Mouse (Mus musculus) megakaryocyte, embryonic 14.5 days (primary cell): Measurements from ENCODE around the gene Ninj1. TPM values are rescaled to one million over a fixed set of nuclear protein-coding genes. Genes with fewer than 3 reads are reported as not detected.
A peak's percentile ranks its signal among the peaks of the same experiment; 100 is the strongest.

ENCODE experiments used
- H3K27me3 ChIP-seq: replicated peaks from 2 replicates; pipeline ENCODE3; 2012; ENCODE audit warnings: inconsistent platforms
- H3K36me3 ChIP-seq: replicated peaks from 2 replicates; pipeline ENCODE3; 2012; ENCODE audit warnings: low read length, inconsistent platforms, mixed read lengths
- H3K4me1 ChIP-seq: 2 replicates; pipeline ENCODE4 v1.6.1; 2012; ENCODE audit warnings: inconsistent platforms
- H3K4me3 ChIP-seq: replicated peaks from 2 replicates; pipeline ENCODE3; 2012; ENCODE audit warnings: moderate library complexity, mild to moderate bottlenecking, inconsistent platforms
- H3K9me3 ChIP-seq: 2 replicates; pipeline ENCODE4 v1.6.1; 2012; ENCODE audit warnings: inconsistent platforms
- FLI1 ChIP-seq: IDR thresholded peaks from 2 replicates; pipeline ENCODE4 v1.6.1; 2012; ENCODE audit warnings: low read length, inconsistent platforms, mixed read lengths
- GATA1 ChIP-seq: IDR thresholded peaks from 3 replicates; pipeline ENCODE4 v1.6.1; 2012; ENCODE audit warnings: mixed read lengths, low read length, inconsistent platforms, borderline replicate concordance
- polyA plus RNA-seq: library from polyadenylated mRNA; stranded (reverse); fragments of >175 nt; gene quantifications from 2 replicates; pipeline ENCODE4 v1.2.3, GENCODE M21; 2012; ENCODE audit warnings: low replicate concordance; ENCODE audit not compliant: insufficient read depth

The Ninj1 gene
- polyA plus RNA-seq, 1 experiment: 866 TPM

DNA sequence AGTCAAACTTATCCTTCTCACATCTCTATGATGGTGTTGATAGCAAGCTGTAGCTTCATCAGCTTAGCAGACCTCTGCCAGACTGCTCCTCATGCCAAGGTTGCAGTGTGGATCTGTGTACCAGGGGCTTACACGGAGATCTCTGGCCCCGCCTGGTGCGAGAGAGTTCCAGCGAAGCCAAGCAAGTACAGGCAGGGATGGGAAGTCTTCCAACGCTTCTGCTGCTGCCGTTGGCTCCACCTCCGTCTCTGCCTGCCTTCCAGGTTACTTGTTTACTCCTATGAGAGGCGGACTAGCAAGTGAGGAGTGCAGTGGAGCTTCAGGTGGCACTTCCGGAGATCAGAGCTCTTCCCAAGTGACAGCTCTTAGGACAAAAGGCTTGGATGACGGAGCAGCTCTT, 37.0 kb downstream of the Ninj1 start:
- peaks cover 2% of the 10 kb centered on the region for H3K27me3 ChIP-seq
- no peak overlapping the region for H3K4me3 ChIP-seq
- H3K9me3 ChIP-seq: peaks cover 5% of the 10 kb centered on the region; the same call in 1 of the 2 replicates
- H3K4me1 ChIP-seq: peaks cover 37% of the 10 kb centered on the region
- peaks cover 58% of the 10 kb centered on the region for H3K36me3 ChIP-seq
- no peak for TF ChIP-seq FLI1
- no peak for TF ChIP-seq GATA1

- H3K9me3 ChIP-seq: peaks cover 5% of the 10 kb centered on the region; the same call in 1 of the 2 replicates
- H3K4me3 ChIP-seq: no peak overlapping the region
- TF ChIP-seq GATA1 (no peak), FLI1 (no peak)
- peaks cover 2% of the 10 kb centered on the region for H3K27me3 ChIP-seq
- H3K36me3 ChIP-seq: peaks cover 62% of the 10 kb centered on the region
- H3K4me1 ChIP-seq: peaks cover 34% of the 10 kb centered on the region
Measured at GRCm38 (mm10) chr13:49224729-49225128, 37.4 kb downstream of the Ninj1 start.

GRCm38 (mm10) chr13:49225159-49225558, 37.9 kb downstream of the Ninj1 start:
- Histone ChIP-seq H3K36me3 (peaks cover 66% of the 10 kb centered on the region), H3K27me3 (peaks cover 2% of the 10 kb centered on the region), H3K4me3 (no peak overlapping the region), H3K9me3 (peaks cover 5% of the 10 kb centered on the region; the same call in 1 of the 2 replicates), H3K4me1 (peaks cover 35% of the 10 kb centered on the region)
- no peak for TF ChIP-seq FLI1
- no peak for TF ChIP-seq GATA1

- peaks cover 5% of the 10 kb centered on the region; the same call in 1 of the 2 replicates for H3K9me3 ChIP-seq
- peaks cover 2% of the 10 kb centered on the region for H3K27me3 ChIP-seq
- no peak overlapping the region for H3K4me3 ChIP-seq
- peaks cover 35% of the 10 kb centered on the region for H3K4me1 ChIP-seq
- no peak for TF ChIP-seq FLI1
- no peak for TF ChIP-seq GATA1
- H3K36me3 ChIP-seq: peaks cover 71% of the 10 kb centered on the region
Measured at GRCm38 (mm10) chr13:49225633-49226032, 38.3 kb downstream of the Ninj1 start.

DNA sequence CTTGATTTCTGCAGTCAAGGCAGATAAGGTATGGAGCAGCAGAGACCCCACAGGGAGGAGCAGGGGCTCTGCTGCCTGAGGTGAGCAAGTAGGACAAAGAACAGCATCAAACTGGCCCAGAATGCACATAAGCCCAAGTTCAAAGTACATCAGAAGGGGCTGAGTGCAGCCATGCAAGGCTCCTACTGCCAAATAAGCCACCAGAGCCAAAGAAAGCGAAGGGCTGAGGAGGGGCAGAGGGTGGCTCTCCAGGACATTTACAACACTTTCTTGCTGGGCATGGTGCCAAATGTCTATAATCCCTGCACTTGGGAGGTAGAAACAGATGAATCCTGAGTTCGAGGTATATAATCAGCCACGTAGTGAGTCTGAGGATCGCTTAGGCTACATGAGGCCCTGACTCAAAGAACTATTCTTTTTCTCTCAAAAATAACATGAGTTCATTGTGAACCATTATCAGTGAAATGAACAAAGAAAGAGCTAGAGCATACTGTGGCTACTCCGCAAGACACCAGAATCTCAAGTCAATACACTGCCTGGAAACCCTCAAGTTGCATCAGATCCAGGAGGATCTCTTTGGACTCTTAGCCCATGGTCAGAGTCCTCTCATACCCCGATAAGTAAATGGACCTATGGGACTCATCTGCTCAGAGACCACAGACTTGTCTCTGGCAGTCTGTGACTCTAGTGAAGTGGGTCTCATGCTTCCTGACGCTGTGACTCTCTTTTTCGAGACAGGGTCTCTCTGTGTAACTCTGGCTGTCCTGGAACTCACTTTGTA, 46.7 kb downstream of the Ninj1 start:
- Histone ChIP-seq H3K9me3 (0 out of 2 replicates have a peak, but pooled peaks cover 4% of the 10 kb centered on the region), H3K4me1 (peaks cover 81% of the 10 kb centered on the region), H3K36me3 (peaks cover 100% of the 10 kb centered on the region), H3K4me3 (no peak overlapping the region), H3K27me3 (no peaks in the 10 kb centered on the region)
- TF ChIP-seq GATA1 (no peak), FLI1 (no peak)

GRCm38 (mm10) chr13:49234711-49235110, 47.4 kb downstream of the Ninj1 start:
- H3K4me3 ChIP-seq: no peak overlapping the region
- peaks cover 100% of the 10 kb centered on the region for H3K36me3 ChIP-seq
- no peak for TF ChIP-seq GATA1
- no peak for TF ChIP-seq FLI1
- H3K4me1 ChIP-seq: peaks cover 87% of the 10 kb centered on the region
- 0 out of 2 replicates have a peak, but pooled peaks cover 4% of the 10 kb centered on the region for H3K9me3 ChIP-seq
- no peaks in the 10 kb centered on the region for H3K27me3 ChIP-seq

DNA sequence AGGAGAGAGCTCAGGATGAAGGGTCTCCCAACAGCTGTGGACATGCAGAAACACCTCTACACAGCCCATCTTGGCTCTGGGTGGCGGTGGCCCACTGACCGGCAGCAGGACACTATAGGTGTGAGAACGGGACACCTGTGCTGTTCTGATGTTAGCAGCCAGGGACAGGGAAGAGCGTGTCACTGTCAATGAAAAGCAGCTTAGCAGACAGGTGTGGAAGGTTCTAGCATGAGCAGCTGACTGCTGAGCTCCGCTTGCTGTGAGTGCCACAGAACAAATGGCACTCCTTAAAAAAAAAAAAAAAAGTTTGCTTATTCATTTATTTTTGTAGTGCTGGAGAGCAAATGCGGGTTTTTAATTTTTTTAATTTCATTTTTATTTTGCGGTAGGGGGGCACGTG, 50.3 kb downstream of the Ninj1 start:
- Histone ChIP-seq H3K27me3 (no peaks in the 10 kb centered on the region), H3K4me1 (peaks cover 93% of the 10 kb centered on the region), H3K4me3 (no peak overlapping the region), H3K9me3 (0 out of 2 replicates have a peak, but pooled peaks cover 4% of the 10 kb centered on the region), H3K36me3 (peaks cover 97% of the 10 kb centered on the region)
- TF ChIP-seq FLI1 (no peak), GATA1 (no peak)

GRCm38 (mm10) chr13:49238737-49239136, 51.5 kb downstream of the Ninj1 start:
- H3K36me3 ChIP-seq: peaks cover 93% of the 10 kb centered on the region

GRCm38 (mm10) chr13:49242321-49243065, 55.2 kb downstream of the Ninj1 start:
- H3K27me3 ChIP-seq: no peaks in the 10 kb centered on the region
- peak overlapping the region; percentile 91 for H3K4me3 ChIP-seq
- no peaks in the 10 kb centered on the region for H3K9me3 ChIP-seq
- peaks cover 86% of the 10 kb centered on the region for H3K36me3 ChIP-seq
- peaks cover 98% of the 10 kb centered on the region for H3K4me1 ChIP-seq
- TF ChIP-seq FLI1: peak; percentile 80
- peak; percentile 83; the same call in 1 of the 3 replicates for TF ChIP-seq GATA1

More at GRCm38 (mm10) chr13:49238737-49239136, 51.5 kb downstream of the Ninj1 start:
- no peak for TF ChIP-seq GATA1
- TF ChIP-seq FLI1: no peak
- Histone ChIP-seq H3K27me3 (no peaks in the 10 kb centered on the region), H3K4me3 (peak overlapping the region; percentile 51), H3K9me3 (0 out of 2 replicates have a peak, but pooled peaks cover 4% of the 10 kb centered on the region), H3K4me1 (peaks cover 93% of the 10 kb centered on the region)
